Mouse (Mus musculus): ENCODE measurements at regions not wholly inside any gene's neighbourhood (a gene's known extent, or its start where the extent isn't known, plus 50 kb on each side); places are given as distances from the start of the nearest gene placed in this dataset.
A peak's percentile ranks its signal among the peaks of the same experiment; 100 is the strongest.

DNA sequence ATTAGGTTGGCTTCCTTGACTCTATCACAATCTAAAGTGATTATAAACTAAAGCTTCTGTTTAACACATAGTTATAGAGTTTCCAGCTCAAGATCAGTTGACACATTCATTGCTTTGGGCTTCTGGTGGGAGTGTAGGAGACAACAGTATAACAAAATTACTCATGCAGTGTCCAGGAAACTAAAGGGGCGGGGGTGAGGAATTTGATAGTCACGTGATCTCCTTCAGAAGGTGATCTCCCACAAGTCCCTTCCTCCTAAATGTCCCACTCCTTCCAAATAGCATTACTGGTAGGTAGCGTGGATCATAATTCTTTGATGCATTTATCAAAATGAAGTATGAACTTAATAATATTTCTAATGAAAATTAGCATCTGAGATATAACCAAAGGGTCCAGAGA, 309.3 kb upstream of the Gm765 start:
- H3K9me3 ChIP-seq (replicated peaks; ENCODE audit: low read length): no peaks in the 10 kb centered on the region
- no peak overlapping the region for H3K4me2 ChIP-seq (ENCODE audit: insufficient read depth, low read depth, poor library complexity, severe bottlenecking)
- H3K4me1 ChIP-seq (ENCODE audit: control insufficient read depth in 1 of 2, insufficient read depth in 2 of 2): peaks cover 0 to 14% of the 10 kb centered on the region in 2 experiments; a peak in 2 of 4 replicates
- TF ChIP-seq PAX5 (IDR thresholded peaks at IDR 0.05; ENCODE audit: low read length) (no peak), IRF4 (IDR thresholded peaks at IDR 0.05; ENCODE audit: low read depth, low read length) (no peak), MAX (IDR thresholded peaks at IDR 0.05; ENCODE audit: low read length) (no peak), POLR2AphosphoS2 (IDR thresholded peaks at IDR 0.05; ENCODE audit: low read depth, low read length) (no peak), NRF1 (IDR thresholded peaks at IDR 0.05; ENCODE audit: low read depth, low read length) (no peak), KAT2A (IDR thresholded peaks at IDR 0.05; ENCODE audit: insufficient replicate concordance, low read length) (no peak), GABPA (IDR thresholded peaks at IDR 0.05; ENCODE audit: insufficient replicate concordance, low read depth, low read length) (no peak), ZNF384 (IDR thresholded peaks at IDR 0.05; ENCODE audit: low read depth, low read length) (no peak), SIN3A (IDR thresholded peaks at IDR 0.05; ENCODE audit: low read length) (no peak), MYC (IDR thresholded peaks at IDR 0.05; ENCODE audit: low read depth, low read length) (no peak), CTCF (conservative IDR thresholded peaks at IDR 0.05 in 1 of 2, IDR thresholded peaks at IDR 0.05 in 1 of 2; ENCODE audit: low read depth in 2 of 2, low read length in 2 of 2) (no peak), CHD1 (IDR thresholded peaks at IDR 0.05; ENCODE audit: low read depth, low read length) (no peak), USF2 (conservative IDR thresholded peaks at IDR 0.05; ENCODE audit: low read depth, low read length) (no peak), MAFK (IDR thresholded peaks at IDR 0.05; ENCODE audit: insufficient replicate concordance, low read length) (no peak), HCFC1 (IDR thresholded peaks at IDR 0.05; ENCODE audit: low read depth, low read length) (no peak)
- dilution Hi-C loops (cut with MboI; ENCODE audit: extremely low pct_ligation_motif_present, extremely low pct_unique_long_range_greater_than_20kb, low sequenced_read_pairs) (no loop called here), in situ Hi-C loops (cut with MboI; ENCODE audit: low pct_ligation_motif_present, low pct_unique_long_range_greater_than_20kb, low sequenced_read_pairs) (no loop called here)
- no peaks in the 10 kb centered on the region for H3K36me3 ChIP-seq (replicated peaks in 1 of 2; ENCODE audit: control insufficient read depth in 1 of 2, insufficient read depth in 1 of 2, low read length in 1 of 2)
- H3K27me3 ChIP-seq (replicated peaks): no peaks in the 10 kb centered on the region
- H3K79me2 ChIP-seq (replicated peaks; ENCODE audit: control insufficient read depth, extremely low read depth, insufficient read depth, poor library complexity, severe bottlenecking): no peaks in the 10 kb centered on the region
- no peak overlapping the region for H3K9ac ChIP-seq (ENCODE audit: insufficient read depth, low read depth)
- DNase-seq (ENCODE audit: extremely low read depth): no peak
- H3K27ac ChIP-seq (ENCODE audit: insufficient read depth, low read depth): no peak overlapping the region
- H3K4me3 ChIP-seq (replicated peaks in 1 of 3; ENCODE audit: low read depth in 2 of 3, low read length in 2 of 3, poor library complexity in 1 of 3): no peak overlapping the region

DNA sequence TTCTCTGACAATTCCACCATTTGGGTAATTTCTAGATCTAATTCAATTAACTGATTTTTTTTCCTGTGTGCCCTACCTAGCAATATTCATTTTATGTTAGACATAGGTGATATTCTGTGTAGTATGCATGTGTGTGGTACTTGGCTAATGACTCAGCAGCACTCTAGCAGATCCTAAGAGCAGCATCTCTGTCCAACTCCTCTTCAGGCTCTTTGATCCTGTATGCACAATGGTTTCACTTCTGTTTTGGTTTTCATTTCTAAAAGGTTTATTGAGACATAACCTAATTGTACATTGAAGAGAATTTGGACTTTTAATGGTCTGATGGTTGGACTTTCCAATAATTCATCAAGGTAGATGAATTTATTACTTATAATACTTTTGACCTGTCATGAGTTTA, 308.8 kb upstream of the Gm765 start:
- peaks cover 0 to 14% of the 10 kb centered on the region in 2 experiments; a peak in 2 of 4 replicates for H3K4me1 ChIP-seq (ENCODE audit: control insufficient read depth in 1 of 2, insufficient read depth in 2 of 2)
- H3K4me2 ChIP-seq (ENCODE audit: insufficient read depth, low read depth, poor library complexity, severe bottlenecking): no peak overlapping the region
- DNase-seq (ENCODE audit: extremely low read depth): no peak
- H3K9ac ChIP-seq (ENCODE audit: insufficient read depth, low read depth): no peak overlapping the region
- H3K27me3 ChIP-seq (replicated peaks): no peaks in the 10 kb centered on the region
- dilution Hi-C loops (cut with MboI; ENCODE audit: extremely low pct_ligation_motif_present, extremely low pct_unique_long_range_greater_than_20kb, low sequenced_read_pairs) (no loop called here), in situ Hi-C loops (cut with MboI; ENCODE audit: low pct_ligation_motif_present, low pct_unique_long_range_greater_than_20kb, low sequenced_read_pairs) (no loop called here)
- peak; percentile 66 for TF ChIP-seq EP300 (IDR thresholded peaks at IDR 0.05; ENCODE audit: low read length)
- peak; percentile 73 for TF ChIP-seq IRF4 (IDR thresholded peaks at IDR 0.05; ENCODE audit: low read depth, low read length)
- no peak for TF ChIP-seq MAZ (IDR thresholded peaks at IDR 0.05; ENCODE audit: low read depth, low read length)
- H3K4me3 ChIP-seq (replicated peaks in 1 of 3; ENCODE audit: low read depth in 2 of 3, low read length in 2 of 3, poor library complexity in 1 of 3): no peak overlapping the region
- H3K27ac ChIP-seq (ENCODE audit: insufficient read depth, low read depth): no peak overlapping the region
- no peaks in the 10 kb centered on the region for H3K79me2 ChIP-seq (replicated peaks; ENCODE audit: control insufficient read depth, extremely low read depth, insufficient read depth, poor library complexity, severe bottlenecking)
- no peaks in the 10 kb centered on the region for H3K36me3 ChIP-seq (replicated peaks in 1 of 2; ENCODE audit: control insufficient read depth in 1 of 2, insufficient read depth in 1 of 2, low read length in 1 of 2)
- H3K9me3 ChIP-seq (replicated peaks; ENCODE audit: low read length): no peaks in the 10 kb centered on the region

Measured in CH12.LX (cell line).